Mouse (Mus musculus) kidney, postnatal 14 days (tissue): ENCODE measurements at regions not wholly inside any gene's neighbourhood (a gene's known extent, or its start where the extent isn't known, plus 50 kb on each side); places are given as distances from the start of the nearest gene placed in this dataset.
A peak's percentile ranks its signal among the peaks of the same experiment; 100 is the strongest.

Experiments used
- DNase-seq: peaks from one replicate; pipeline ENCODE4 v3.0.0; 2022; ENCODE audit warnings: mixed read lengths

- peak; percentile 38 for DNase-seq
Measured at GRCm38 (mm10) chr8:92209081-92209480, 148.3 kb upstream of the Irx5 start.

- DNase-seq = no peak
Measured at GRCm38 (mm10) chr8:92195635-92196034, 161.8 kb upstream of the Irx5 start.

- no peak for DNase-seq
Measured at GRCm38 (mm10) chr8:92194065-92194464, 163.4 kb upstream of the Irx5 start.

GRCm38 (mm10) chr8:92190261-92191025 lies 167.0 kb upstream of the Irx5 start:
- no peak for DNase-seq

- DNase-seq = no peak
Measured at GRCm38 (mm10) chr8:92183331-92183730, 174.1 kb upstream of the Irx5 start.

GRCm38 (mm10) chr8:92180651-92181050 lies 176.8 kb upstream of the Irx5 start:
- DNase-seq = no peak

GRCm38 (mm10) chr8:92179327-92179726 lies 178.1 kb upstream of the Irx5 start:
- DNase-seq = no peak

GRCm38 (mm10) chr8:92176101-92176500 lies 181.3 kb upstream of the Irx5 start:
- no peak for DNase-seq

- DNase-seq = no peak
Measured at GRCm38 (mm10) chr8:92174106-92174505, 183.3 kb upstream of the Irx5 start.

GRCm38 (mm10) chr8:92171578-92171977 lies 185.8 kb upstream of the Irx5 start:
- no peak for DNase-seq

- DNase-seq = no peak
Measured at GRCm38 (mm10) chr8:92167340-92167783, 190.1 kb upstream of the Irx5 start.

GRCm38 (mm10) chr8:92165306-92165705 lies 192.1 kb upstream of the Irx5 start:
- DNase-seq = no peak

- DNase-seq = no peak
Measured at GRCm38 (mm10) chr8:92164496-92164895, 192.9 kb upstream of the Irx5 start.

- no peak for DNase-seq
Measured at GRCm38 (mm10) chr8:92161002-92161401, 196.4 kb upstream of the Irx5 start.

GRCm38 (mm10) chr8:92158219-92158618 lies 199.2 kb upstream of the Irx5 start:
- DNase-seq = no peak

GRCm38 (mm10) chr8:92152478-92152877 lies 204.9 kb upstream of the Irx5 start:
- no peak for DNase-seq

- no peak for DNase-seq
Measured at GRCm38 (mm10) chr8:92147672-92148071, 209.8 kb upstream of the Irx5 start.

- DNase-seq = peak; percentile 57
Measured at GRCm38 (mm10) chr8:92137091-92137882, 220.1 kb upstream of the Irx5 start.

GRCm38 (mm10) chr8:92136413-92136812 lies 221.0 kb upstream of the Irx5 start:
- no peak for DNase-seq

GRCm38 (mm10) chr8:92134434-92134833 lies 223.0 kb upstream of the Irx5 start:
- DNase-seq = no peak

- no peak for DNase-seq
Measured at GRCm38 (mm10) chr8:92133484-92134406, 223.7 kb upstream of the Irx5 start.

GRCm38 (mm10) chr8:92132949-92133348 lies 224.5 kb upstream of the Irx5 start:
- no peak for DNase-seq

GRCm38 (mm10) chr8:92132526-92132925 lies 224.9 kb upstream of the Irx5 start:
- no peak for DNase-seq
